Mouse (Mus musculus) lung, postnatal 4 days (tissue): Measurements from ENCODE around the gene Timmdc1.

ENCODE experiments used
- DNase-seq, 2 experiments: peaks; one replicate each; pipeline ENCODE4 v3.0.0; 2021

Timmdc1 gene

DNA sequence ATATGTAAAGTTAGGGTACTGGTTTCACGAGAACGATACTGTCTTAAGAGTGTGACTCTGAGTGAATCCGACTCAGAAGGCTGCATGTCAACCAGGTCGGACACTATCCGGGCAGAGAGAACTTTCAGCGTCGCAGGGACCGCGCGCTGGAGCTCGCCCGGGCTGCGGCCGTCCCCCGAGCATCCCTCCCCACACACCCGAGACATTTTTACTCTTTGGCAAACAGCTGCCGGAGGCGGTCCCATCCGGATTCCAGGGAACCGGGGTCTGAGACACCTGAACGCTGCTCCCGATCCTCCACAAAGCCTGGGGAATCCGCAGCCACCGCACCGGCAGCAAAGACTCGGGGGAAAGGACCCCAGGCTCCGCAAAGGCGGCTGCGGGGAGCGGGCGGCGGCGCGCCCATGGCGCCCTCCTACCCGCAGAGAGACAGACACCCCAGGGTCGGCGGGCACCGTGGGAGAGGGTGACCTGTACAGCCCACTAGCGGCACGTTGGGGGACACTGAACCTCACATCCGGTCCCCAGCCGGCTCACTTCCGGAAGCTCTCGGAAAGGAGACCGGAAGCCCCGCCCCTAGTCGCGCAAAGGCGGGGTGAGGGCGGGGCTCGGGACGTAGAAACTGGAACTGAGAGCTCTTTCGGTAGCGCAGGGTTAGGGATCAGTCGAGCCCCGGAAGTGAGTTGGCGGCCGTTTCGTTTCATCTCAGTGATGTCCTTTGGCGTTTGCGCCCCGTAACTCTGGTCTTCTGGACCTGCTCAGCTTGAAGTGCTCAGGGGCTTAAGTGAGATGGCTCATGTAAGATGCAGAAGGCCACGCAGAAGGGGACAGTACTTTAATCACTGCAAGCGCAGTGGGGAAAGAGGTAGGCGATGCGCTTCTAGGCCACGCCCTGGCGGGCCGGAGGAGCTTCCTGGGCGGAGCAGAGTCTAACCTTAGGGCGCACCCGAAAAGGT lies at the start of gene Timmdc1:
Gene Timmdc1 (minus strand): TSS at position 535 of the 956 bp plus-strand sequence.
- peak; percentile 96 to 97 for DNase-seq

GRCm38 (mm10) chr16:38571481-38571880 lies 49.0 kb upstream of the Timmdc1 start:
- no peak for DNase-seq

DNA sequence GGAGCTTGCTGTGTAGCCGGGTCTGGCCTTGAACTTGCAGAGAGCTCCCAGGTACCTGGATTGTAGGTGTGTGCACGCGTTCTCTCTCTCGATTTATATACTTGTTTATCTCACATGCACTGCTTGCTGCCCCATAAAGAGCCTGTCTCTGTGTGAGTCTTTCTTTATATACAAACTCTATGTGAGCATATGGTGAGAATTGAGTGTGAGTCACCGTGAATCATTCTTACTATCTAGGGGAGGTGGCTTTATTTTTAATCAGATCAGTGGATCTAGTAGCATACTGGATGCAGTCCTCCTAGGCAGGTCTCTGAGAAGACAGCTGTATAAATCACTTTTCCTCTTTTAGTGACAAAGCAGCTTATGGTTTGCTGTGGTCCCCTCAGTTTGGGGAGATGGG lies 45.7 kb upstream of the Timmdc1 start:
- DNase-seq, result no peak

DNA sequence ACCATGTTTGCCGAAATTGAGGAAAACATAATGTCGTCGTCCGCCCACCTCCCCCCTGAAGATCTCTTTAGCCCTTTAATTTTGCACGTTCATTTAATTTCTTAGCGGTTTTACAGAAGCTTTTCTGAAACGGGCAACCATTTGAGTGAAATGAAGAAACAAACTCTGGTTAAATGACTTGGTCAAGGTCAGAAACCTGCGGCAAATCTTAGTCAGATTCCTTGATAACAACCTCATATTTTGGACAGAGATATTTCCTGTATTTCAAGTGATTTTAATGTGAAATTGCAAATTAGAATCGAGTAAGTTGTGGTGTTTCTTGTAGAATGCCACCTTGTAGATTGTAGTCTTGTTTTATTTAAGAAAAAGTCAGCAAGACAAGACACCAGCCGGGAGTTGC lies 41.1 kb upstream of the Timmdc1 start:
- DNase-seq, result no peak

GRCm38 (mm10) chr16:38562968-38563327 lies 40.5 kb upstream of the Timmdc1 start:
- DNase-seq, result no peak

DNA sequence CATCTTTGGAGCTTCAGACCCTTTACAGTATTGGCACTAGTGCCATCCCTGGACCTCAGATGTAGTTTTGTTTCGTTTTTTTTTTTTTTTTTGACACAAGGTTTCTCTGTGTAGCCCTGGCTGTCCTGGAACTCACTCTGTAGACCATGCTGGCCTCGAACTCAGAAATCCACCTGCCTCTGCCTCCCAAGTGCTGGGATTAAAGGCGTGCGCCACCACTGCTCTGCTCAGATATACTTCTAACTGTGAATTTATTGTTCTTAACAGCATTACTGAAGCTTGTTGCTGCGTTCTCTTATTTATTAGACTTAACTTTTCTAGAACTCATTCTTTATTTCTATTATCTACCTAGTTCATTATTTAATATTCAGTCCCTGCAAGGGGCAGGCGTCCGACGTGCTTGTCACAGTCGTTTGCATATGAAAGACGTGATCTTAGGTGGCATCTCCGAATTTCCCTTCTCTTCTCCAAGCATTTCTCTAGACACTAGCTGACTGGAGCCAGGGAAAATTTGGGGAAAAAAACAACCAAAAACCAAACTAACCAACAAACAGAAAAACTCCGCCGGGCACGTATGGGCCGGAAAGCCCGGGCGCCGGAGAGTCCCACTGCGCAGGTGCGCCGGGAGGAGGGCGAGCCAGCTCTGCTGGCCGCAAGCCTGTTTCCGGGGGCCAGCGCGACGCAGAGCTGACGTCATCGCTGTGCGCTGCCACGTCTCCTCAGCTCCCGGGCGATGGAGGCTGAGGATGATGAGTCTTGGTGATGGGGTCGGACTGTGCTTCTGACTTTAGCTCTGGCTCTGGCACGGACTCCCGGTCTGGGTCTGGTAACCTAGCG lies 39.9 kb upstream of the Timmdc1 start:
- peak; percentile 96 for DNase-seq

DNA sequence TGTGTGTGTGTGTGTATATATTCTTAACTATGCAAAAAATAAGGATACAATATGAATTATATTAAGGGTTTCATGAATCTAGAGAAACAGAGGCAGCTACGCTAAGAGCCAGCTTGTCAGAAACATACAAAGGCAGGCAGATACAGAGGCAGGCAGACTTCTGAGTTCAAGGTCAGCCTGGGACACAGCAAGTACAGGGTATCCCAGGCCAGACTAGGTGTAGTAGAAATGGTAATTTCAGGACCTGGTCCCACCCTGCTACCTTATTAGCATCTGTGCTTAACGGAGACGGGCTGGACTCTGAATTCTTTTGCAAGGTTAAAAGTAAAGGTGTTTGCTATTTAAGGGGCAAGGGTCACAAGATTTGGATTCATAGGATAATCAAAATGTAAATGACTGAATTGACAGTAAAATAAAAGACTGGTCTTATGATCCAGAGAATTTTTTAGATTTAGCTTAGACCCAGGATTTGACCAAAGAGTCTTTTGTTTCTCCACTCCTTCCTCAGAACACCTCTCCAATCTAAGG lies 35.8 kb upstream of the Timmdc1 start, which contains the start of gene Tmem39a:
Gene Tmem39a (plus strand): TSS at position 478 of the 528 bp plus-strand sequence.
- no peak for DNase-seq

DNA sequence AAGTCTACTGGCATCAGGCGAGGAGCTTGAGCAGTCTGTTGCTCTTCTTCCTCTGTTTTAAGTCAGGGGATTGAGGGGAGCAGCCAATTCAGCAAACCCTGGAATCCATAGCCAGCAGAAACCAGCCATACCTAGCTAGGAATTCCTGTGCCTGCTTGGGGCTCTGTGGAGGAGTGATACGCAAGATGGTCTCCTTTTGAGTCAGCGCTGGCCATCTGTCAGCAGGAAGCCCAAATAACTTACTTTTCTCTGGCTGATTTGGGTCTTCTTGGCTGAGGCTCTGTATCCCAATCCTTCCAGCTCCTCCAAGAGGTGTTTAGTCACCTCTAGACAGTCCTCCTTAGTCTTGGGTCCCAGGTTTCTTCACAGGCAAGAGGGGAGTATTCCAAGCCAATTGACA lies 33.5 kb upstream of the Timmdc1 start:
- DNase-seq, result no peak

- DNase-seq, result peak; percentile 86 to 88
Observed at GRCm38 (mm10) chr16:38549479-38550396, 27.3 kb upstream of the Timmdc1 start, which contains the start of gene Poglut1. Poglut1 (minus strand) TSS chr16:38550258.

GRCm38 (mm10) chr16:38548000-38548399 lies 25.5 kb upstream of the Timmdc1 start:
- DNase-seq, result no peak

- no peak for DNase-seq
Observed at GRCm38 (mm10) chr16:38538716-38539380, 16.4 kb upstream of the Timmdc1 start.

- peak; percentile 71 to 79 for DNase-seq
Observed at GRCm38 (mm10) chr16:38536544-38537146, 14.2 kb upstream of the Timmdc1 start.

- DNase-seq, result no peak
Observed at GRCm38 (mm10) chr16:38526264-38526663, 3.8 kb upstream of the Timmdc1 start.

- no peak for DNase-seq
Observed at GRCm38 (mm10) chr16:38521211-38521987, 1.1 kb downstream of the Timmdc1 start.

- DNase-seq, result no peak
Observed at GRCm38 (mm10) chr16:38519140-38519539, 3.3 kb downstream of the Timmdc1 start.

DNA sequence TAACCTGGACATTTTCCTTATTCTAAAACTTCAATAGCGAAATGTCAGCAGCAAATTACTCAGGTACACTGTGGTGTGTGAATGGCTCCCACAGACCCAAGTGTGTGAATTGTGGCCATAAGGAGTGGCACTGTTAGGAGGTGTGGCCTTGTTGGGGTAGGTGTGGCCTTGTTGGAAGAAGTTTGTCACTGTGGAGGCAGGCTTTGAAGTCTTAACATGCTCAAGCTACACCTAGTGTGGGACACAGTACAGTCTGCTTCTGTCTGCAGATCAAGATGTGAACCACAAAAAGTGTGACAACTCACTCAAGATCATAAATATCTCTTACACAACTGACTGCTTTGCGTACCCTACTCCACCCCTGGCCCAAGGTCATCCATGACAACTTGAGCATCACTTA lies 11.6 kb downstream of the Timmdc1 start:
- no peak for DNase-seq

DNA sequence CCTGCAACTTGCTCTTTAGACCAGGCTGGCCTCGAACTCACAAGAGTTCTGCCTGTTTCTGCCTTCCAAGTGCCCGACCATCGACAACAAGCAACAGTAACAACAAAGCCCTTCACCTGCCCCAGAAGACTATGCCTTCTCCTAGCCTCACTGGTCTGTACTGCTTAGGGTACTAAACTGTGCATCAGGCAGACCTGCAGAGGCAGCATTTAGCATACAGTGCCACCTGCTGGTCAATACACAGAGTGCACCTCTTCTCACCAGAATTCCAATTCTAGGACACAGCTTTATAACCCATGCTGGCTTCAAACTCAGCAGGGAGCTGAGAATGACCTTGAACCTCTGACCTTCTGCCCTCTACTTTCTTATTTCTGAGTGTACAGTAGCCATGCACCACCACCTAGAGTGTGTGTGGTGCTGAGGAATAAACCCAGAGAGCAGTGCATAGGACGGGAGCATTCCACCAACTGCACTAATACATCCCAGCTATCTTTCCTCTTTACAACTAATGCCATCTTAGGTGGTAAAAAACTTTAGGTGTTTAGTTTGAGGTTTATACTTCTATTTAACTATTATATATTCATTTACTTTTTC lies 16.3 kb downstream of the Timmdc1 start:
- peak; percentile 41 to 72 for DNase-seq

- no peak for DNase-seq
Observed at GRCm38 (mm10) chr16:38503528-38503927, 18.9 kb downstream of the Timmdc1 start.

DNA sequence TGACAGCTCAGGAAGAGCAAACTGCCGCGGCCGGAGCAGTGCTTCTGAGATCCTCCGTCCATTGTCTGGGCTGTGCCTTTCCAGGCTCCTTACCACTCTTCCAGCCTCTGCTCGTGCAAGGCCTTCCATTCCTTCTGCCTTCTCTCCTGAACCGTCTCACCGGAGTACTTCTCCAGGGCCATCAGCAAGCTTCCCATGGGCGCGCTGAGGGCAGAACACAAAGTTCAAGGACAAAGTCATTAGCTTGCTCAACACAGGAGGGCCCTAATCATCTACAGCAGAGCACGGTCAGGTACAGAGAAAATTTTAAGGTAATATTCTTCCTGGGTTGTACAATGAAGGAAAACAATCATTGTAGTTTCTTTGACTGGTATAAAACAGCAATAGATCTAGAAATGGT lies 20.0 kb downstream of the Timmdc1 start:
- no peak for DNase-seq

DNA sequence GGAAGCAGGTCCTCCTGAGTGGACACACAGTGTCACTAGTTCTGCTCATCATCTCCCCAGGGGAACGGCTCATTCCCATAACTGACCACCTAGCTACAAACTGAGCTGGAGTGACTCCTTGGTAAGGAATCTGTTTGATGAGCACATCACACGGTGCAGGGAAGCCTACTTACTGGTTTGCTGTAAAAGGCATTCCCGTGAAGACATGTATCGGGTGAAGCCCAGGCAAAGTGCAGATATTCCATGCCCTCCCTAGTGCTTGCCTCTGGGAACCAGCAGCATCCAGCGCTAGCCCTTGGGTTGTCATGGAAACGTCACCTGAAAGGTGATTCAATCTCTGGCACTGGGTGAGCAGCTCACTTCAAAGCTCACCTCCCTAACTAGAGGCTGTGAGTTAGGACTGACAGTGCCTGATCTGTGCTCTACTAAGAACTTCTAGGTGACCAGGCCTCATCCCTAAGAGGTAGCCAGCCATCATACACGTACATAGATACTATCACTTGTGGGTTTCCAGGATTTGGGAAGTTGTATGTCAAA lies 25.8 kb downstream of the Timmdc1 start:
- no peak for DNase-seq
